Mouse (Mus musculus) c-Kit-positive CD71-positive TER-119-negative erythroid progenitor cells, embryonic 14.5 days (primary cell): ENCODE data around the gene Fam114a1.

ENCODE experiments used
- DNase-seq: peaks from one replicate; pipeline ENCODE4 v3.0.0-alpha.2; 2013; ENCODE audit warnings: low read depth

Fam114a1 gene

GRCm38 (mm10) chr5:64969861-64970771 is at the start of gene Fam114a1:
Gene Fam114a1, plus strand, starts transcription at chr5:64970071.
- no peak for DNase-seq

- no peak for DNase-seq
Measured at GRCm38 (mm10) chr5:64922891-64923381, 46.9 kb upstream of the Fam114a1 start.

- DNase-seq, result no peak
Measured at GRCm38 (mm10) chr5:64932215-64932614, 37.7 kb upstream of the Fam114a1 start.

GRCm38 (mm10) chr5:64932775-64933174 is 37.1 kb upstream of the Fam114a1 start:
- DNase-seq, result no peak

- DNase-seq, result no peak
Measured at GRCm38 (mm10) chr5:64951486-64951885, 18.4 kb upstream of the Fam114a1 start.

GRCm38 (mm10) chr5:64954931-64955330 is 14.9 kb upstream of the Fam114a1 start:
- no peak for DNase-seq

- no peak for DNase-seq
Measured at GRCm38 (mm10) chr5:64958991-64959842, 10.7 kb upstream of the Fam114a1 start.

- DNase-seq, result peak; percentile 67
Measured at GRCm38 (mm10) chr5:64959843-64960230, 10.0 kb upstream of the Fam114a1 start, which contains the start of gene Tlr6. Gene Tlr6, minus strand, starts transcription at chr5:64960097.

- DNase-seq, result no peak
Measured at GRCm38 (mm10) chr5:64960857-64961391, 8.9 kb upstream of the Fam114a1 start.

GRCm38 (mm10) chr5:64963271-64963670 is 6.6 kb upstream of the Fam114a1 start:
- no peak for DNase-seq

- no peak for DNase-seq
Measured at GRCm38 (mm10) chr5:64963735-64964134, 6.1 kb upstream of the Fam114a1 start.

- no peak for DNase-seq
Measured at GRCm38 (mm10) chr5:64968961-64969860, 660 bp upstream of the Fam114a1 start.

GRCm38 (mm10) chr5:64975121-64975520 is 5.2 kb downstream of the Fam114a1 start:
- no peak for DNase-seq

- no peak for DNase-seq
Measured at GRCm38 (mm10) chr5:64977128-64977527, 7.3 kb downstream of the Fam114a1 start.

GRCm38 (mm10) chr5:64985971-64986370 is 16.1 kb downstream of the Fam114a1 start:
- DNase-seq, result no peak

GRCm38 (mm10) chr5:64989940-64990339 is 20.1 kb downstream of the Fam114a1 start:
- no peak for DNase-seq

GRCm38 (mm10) chr5:64992540-64992939 is 22.7 kb downstream of the Fam114a1 start:
- no peak for DNase-seq

GRCm38 (mm10) chr5:64995408-64995807 is 25.5 kb downstream of the Fam114a1 start:
- DNase-seq, result no peak

GRCm38 (mm10) chr5:65002940-65003824 is 33.3 kb downstream of the Fam114a1 start:
- peak; percentile 4 for DNase-seq

- DNase-seq, result no peak
Measured at GRCm38 (mm10) chr5:65003946-65004535, 34.2 kb downstream of the Fam114a1 start.
